Mouse (Mus musculus) neural tube, embryonic 13.5 days (tissue): ENCODE results near the gene Nrxn3. TPM values are rescaled to one million over a fixed set of nuclear protein-coding genes. Genes with fewer than 3 reads are reported as not detected.

Source experiments
- ATAC-seq: fragments of 200-750 bp; cut with Nextera tagmentation; 2 replicates; pipeline ENCODE4 v1.8.0; 2017; ENCODE audit warnings: low read depth, mild to moderate bottlenecking, moderate TSS enrichment, moderate library complexity
- H3K27ac ChIP-seq: fragments of 300-500 bp; sonication (generic); replicated peaks from 2 replicates; pipeline ENCODE4 v1.5.1; 2015; ENCODE audit warnings: moderate library complexity, mild to moderate bottlenecking, inconsistent platforms
- H3K27me3 ChIP-seq: fragments of 300-500 bp; sonication (generic); 2 replicates; pipeline ENCODE4 v1.6.1; 2015; ENCODE audit warnings: mild to moderate bottlenecking, inconsistent platforms
- H3K36me3 ChIP-seq: fragments of 300-500 bp; sonication (generic); 2 replicates; pipeline ENCODE4 v1.6.1; 2015; ENCODE audit warnings: mild to moderate bottlenecking, inconsistent platforms
- H3K4me1 ChIP-seq: fragments of 300-500 bp; sonication (generic); replicated peaks from 2 replicates; pipeline ENCODE4 v1.6.1; 2015; ENCODE audit warnings: inconsistent platforms
- H3K4me2 ChIP-seq: fragments of 300-500 bp; sonication (generic); 2 replicates; pipeline ENCODE4 v1.6.1; 2015; ENCODE audit warnings: inconsistent platforms, mild to moderate bottlenecking, moderate library complexity
- H3K4me3 ChIP-seq: fragments of 300-500 bp; sonication (generic); 2 replicates; pipeline ENCODE4 v1.5.1; 2015; ENCODE audit warnings: mild to moderate bottlenecking, inconsistent platforms
- H3K9ac ChIP-seq: fragments of 300-500 bp; sonication (generic); 2 replicates; pipeline ENCODE4 v1.6.1; 2015; ENCODE audit warnings: moderate library complexity, mild to moderate bottlenecking, inconsistent platforms
- H3K9me3 ChIP-seq: fragments of 300-500 bp; sonication (generic); 2 replicates; pipeline ENCODE4 v1.6.1; 2016; ENCODE audit warnings: inconsistent platforms
- WGBS: fragments of 180-500 bp; shearing (Covaris S2); methylation state at CpG from one replicate; pipeline ENCODE4 v1.1.7; 2015; 5-methylcytosine and 5-hydroxymethylcytosine counted together
- polyA plus RNA-seq: library from polyadenylated mRNA; unstranded; fragments of >200 nt; fragmentation: Nextera tagmentation; extraction: Ambion mirVana; gene quantifications from 2 replicates; pipeline ENCODE4 v1.2.1, GENCODE M21; 2015

The Nrxn3 gene
- polyA plus RNA-seq, 1 experiment from 2014 or later: 69.7 TPM

GRCm38 (mm10) chr12:89093806-89094479 is 371.3 kb downstream of the Nrxn3 start:
- Histone ChIP-seq H3K4me1 (no peaks in the 10 kb centered on the region), H3K9me3 (no peaks in the 10 kb centered on the region), H3K27me3 (no peaks in the 10 kb centered on the region), H3K4me2 (no peak overlapping the region), H3K4me3 (no peak overlapping the region), H3K27ac (no peak overlapping the region), H3K9ac (no peak overlapping the region), H3K36me3 (no peaks in the 10 kb centered on the region)
- ATAC-seq: no peak
- WGBS: 89% methylated on average over 8 of the region's 8 CpGs

DNA sequence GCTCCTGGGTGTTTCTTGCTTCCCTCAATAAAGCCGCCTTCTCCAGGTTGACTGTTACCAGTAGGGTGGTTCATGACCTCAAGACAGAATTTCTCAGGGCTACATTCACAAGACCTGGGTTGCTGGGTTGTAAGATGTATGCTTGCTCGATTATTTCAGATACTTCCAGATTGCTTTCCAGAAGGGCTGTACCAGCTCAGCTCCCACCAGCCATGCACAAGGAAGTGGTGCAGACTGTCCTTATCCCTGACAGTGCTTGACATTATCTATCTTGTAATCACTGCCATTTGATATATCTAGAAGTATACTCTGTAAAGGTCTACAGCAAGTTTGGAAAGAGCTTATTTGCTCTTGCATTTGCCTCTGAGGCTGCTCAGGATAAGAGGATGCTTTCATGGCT is 374.9 kb downstream of the Nrxn3 start:
- WGBS: 90% methylated on average over 2 of the region's 2 CpGs
- no peak overlapping the region for H3K27ac ChIP-seq

GRCm38 (mm10) chr12:89106029-89106733 is 383.5 kb downstream of the Nrxn3 start:
- 13% methylated on average over 9 of the region's 9 CpGs for WGBS
- no peaks in the 10 kb centered on the region for H3K27me3 ChIP-seq
- 0 out of 2 replicates have a peak overlapping the region, but pooled peaks have one; percentile 18 for H3K9ac ChIP-seq
- ATAC-seq: peak; percentile 94
- H3K27ac ChIP-seq: peak overlapping the region; percentile 59
- no peaks in the 10 kb centered on the region for H3K36me3 ChIP-seq
- H3K4me2 ChIP-seq: peak overlapping the region; percentile 44
- H3K4me3 ChIP-seq: no peak overlapping the region
- peaks cover 20% of the 10 kb centered on the region; the same call in 1 of the 2 replicates for H3K4me1 ChIP-seq
- no peaks in the 10 kb centered on the region for H3K9me3 ChIP-seq

More for the DNA sequence above, 374.9 kb downstream of the Nrxn3 start:
- Histone ChIP-seq H3K4me2 (no peak overlapping the region), H3K4me3 (no peak overlapping the region), H3K4me1 (no peaks in the 10 kb centered on the region), H3K36me3 (no peaks in the 10 kb centered on the region), H3K27me3 (no peaks in the 10 kb centered on the region), H3K9me3 (no peaks in the 10 kb centered on the region), H3K9ac (no peak overlapping the region)
- no peak for ATAC-seq

GRCm38 (mm10) chr12:89106881-89107584 is 384.4 kb downstream of the Nrxn3 start:
- H3K27ac ChIP-seq: no peak overlapping the region
- no peak for ATAC-seq
- no peaks in the 10 kb centered on the region for H3K9me3 ChIP-seq
- peaks cover 20% of the 10 kb centered on the region; the same call in 1 of the 2 replicates for H3K4me1 ChIP-seq
- no peaks in the 10 kb centered on the region for H3K27me3 ChIP-seq
- WGBS: 67% methylated on average over 6 of the region's 6 CpGs
- no peak overlapping the region for H3K4me3 ChIP-seq
- no peak overlapping the region for H3K9ac ChIP-seq
- no peak overlapping the region for H3K4me2 ChIP-seq
- no peaks in the 10 kb centered on the region for H3K36me3 ChIP-seq

DNA sequence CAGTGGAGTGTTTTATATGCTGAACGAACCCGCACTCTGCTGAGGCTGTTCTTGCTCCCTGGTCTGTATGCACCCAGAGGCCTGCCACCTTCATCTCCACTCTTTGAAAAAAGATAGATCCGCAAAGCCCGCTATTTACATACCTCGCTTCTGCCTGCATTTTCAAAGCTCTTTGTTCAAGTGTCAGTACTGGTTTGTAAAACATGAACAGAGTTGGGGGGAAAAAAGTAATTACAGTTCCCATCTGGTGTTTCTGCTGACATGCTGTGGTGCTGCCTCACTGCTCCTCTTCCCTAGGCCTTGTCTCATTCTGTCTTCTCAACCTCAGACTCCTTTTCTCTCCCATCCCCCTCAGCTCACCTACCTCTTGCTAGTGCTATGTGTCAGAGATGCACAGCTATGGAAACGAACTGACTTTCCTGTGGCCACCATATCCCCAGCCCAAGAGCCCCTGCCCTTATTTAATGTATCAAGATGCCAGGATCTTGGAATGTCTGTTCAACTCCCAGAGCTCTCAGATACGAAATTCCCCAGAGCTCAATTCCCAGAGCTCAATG is 387.2 kb downstream of the Nrxn3 start:
- Histone ChIP-seq H3K4me1 (peaks cover 20% of the 10 kb centered on the region; the same call in 1 of the 2 replicates), H3K27me3 (no peaks in the 10 kb centered on the region), H3K4me3 (no peak overlapping the region), H3K9ac (no peak overlapping the region), H3K9me3 (no peaks in the 10 kb centered on the region), H3K4me2 (no peak overlapping the region), H3K27ac (peak overlapping the region; percentile 82), H3K36me3 (no peaks in the 10 kb centered on the region)
- ATAC-seq: 0 out of 2 replicates have a peak, but pooled peaks have one; percentile 33
- WGBS: 60% methylated on average over 7 of the region's 7 CpGs

DNA sequence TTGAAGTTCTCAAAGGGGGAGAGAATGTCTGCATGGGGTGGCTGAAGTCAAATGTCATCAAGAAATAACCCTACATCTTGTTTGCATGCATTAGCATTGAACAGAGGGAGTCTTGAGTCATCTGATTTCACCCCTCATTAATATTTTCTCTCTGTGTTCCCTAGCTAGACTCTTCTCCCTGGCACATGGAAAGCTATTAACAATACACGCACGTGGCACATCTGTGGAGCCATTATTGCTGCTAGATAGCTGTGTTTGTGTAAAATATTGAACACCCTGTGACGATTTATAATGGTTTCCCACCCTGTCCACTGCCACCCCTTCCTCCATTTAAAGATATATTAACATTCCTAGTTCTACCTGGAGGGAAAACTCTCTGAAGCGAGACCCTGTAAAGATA is 405.9 kb downstream of the Nrxn3 start:
- no peaks in the 10 kb centered on the region for H3K9me3 ChIP-seq
- no peaks in the 10 kb centered on the region for H3K27me3 ChIP-seq
- no peak overlapping the region for H3K4me2 ChIP-seq
- H3K27ac ChIP-seq: peak overlapping the region; percentile 81
- H3K36me3 ChIP-seq: no peaks in the 10 kb centered on the region
- peaks cover 22% of the 10 kb centered on the region for H3K4me1 ChIP-seq
- no peak overlapping the region for H3K4me3 ChIP-seq
- peak; percentile 54; the same call in 1 of the 2 replicates for ATAC-seq
- H3K9ac ChIP-seq: no peak overlapping the region
- 40% methylated on average over 4 of the region's 4 CpGs for WGBS

- no peak overlapping the region for H3K4me3 ChIP-seq
- no peaks in the 10 kb centered on the region for H3K36me3 ChIP-seq
- H3K27me3 ChIP-seq: no peaks in the 10 kb centered on the region
- ATAC-seq: peak; percentile 80
- no peak overlapping the region for H3K9ac ChIP-seq
- H3K27ac ChIP-seq: peak overlapping the region; percentile 81
- H3K4me1 ChIP-seq: peaks cover 22% of the 10 kb centered on the region
- no peak overlapping the region for H3K4me2 ChIP-seq
- 61% methylated on average over 9 of the region's 9 CpGs for WGBS
- no peaks in the 10 kb centered on the region for H3K9me3 ChIP-seq
Observed at GRCm38 (mm10) chr12:89129139-89129907, 406.6 kb downstream of the Nrxn3 start.

GRCm38 (mm10) chr12:89134333-89134732 is 411.7 kb downstream of the Nrxn3 start:
- H3K4me1 ChIP-seq: peaks cover 9% of the 10 kb centered on the region
- H3K4me2 ChIP-seq: no peak overlapping the region
- H3K9me3 ChIP-seq: no peaks in the 10 kb centered on the region
- no peak overlapping the region for H3K9ac ChIP-seq
- no peaks in the 10 kb centered on the region for H3K27me3 ChIP-seq
- H3K27ac ChIP-seq: no peak overlapping the region
- 68% methylated on average over 2 of the region's 2 CpGs for WGBS
- no peak for ATAC-seq
- H3K4me3 ChIP-seq: no peak overlapping the region
- no peaks in the 10 kb centered on the region for H3K36me3 ChIP-seq

DNA sequence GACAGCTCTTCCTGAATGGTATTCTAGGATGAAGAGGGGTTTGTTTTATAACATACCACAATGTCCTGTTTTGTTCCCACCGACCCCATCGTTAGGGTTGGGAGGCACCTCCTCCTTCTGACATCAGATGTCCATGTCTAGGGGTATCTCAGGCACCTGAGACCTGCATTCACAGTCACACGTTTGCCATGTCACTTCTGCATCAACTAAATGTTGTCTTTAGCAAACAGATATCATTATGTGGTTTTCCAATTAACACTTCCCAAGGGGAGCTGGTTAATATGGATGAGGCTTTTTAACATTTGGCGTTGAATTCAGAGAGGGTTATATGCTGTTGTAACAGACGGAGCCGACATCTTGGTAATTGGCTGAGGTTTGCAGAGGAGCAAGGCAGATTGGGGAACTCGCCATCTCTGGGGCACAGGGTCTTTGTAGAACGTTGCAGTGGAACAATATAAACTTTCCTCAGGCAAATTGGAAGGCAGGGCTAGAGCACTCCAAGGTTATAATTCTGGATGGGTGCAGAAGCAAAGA is 412.2 kb downstream of the Nrxn3 start:
- Histone ChIP-seq H3K27ac (no peak overlapping the region), H3K4me3 (no peak overlapping the region), H3K9ac (no peak overlapping the region), H3K4me2 (no peak overlapping the region), H3K27me3 (no peaks in the 10 kb centered on the region), H3K9me3 (no peaks in the 10 kb centered on the region), H3K36me3 (no peaks in the 10 kb centered on the region), H3K4me1 (peaks cover 4% of the 10 kb centered on the region)
- no peak for ATAC-seq
- 47% methylated on average over 8 of the region's 8 CpGs for WGBS

DNA sequence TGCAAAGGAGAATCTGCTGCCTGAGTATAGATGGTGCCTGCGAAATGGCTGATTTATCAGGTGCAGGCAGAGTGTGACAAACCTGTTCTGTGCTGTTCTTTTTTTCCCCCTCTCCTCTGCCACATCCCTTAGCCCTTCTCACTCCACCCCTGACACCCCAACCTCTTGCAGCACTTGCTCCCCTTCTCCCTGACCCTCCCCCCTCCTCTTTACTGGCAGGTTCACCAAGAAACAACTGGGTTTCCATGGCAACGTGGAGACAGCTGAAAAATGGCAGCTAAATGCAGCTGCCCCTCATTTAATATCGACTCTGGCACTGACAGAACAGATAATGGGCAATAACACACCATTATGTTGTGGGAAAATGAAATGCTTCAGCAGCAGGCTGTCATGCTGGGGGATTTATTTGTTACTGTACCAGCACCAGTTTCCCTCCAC is 426.3 kb downstream of the Nrxn3 start:
- Histone ChIP-seq H3K4me1 (peaks cover 23% of the 10 kb centered on the region), H3K36me3 (no peaks in the 10 kb centered on the region), H3K9me3 (no peaks in the 10 kb centered on the region), H3K4me2 (peak overlapping the region; percentile 39), H3K27ac (peak overlapping the region; percentile 85), H3K4me3 (no peak overlapping the region), H3K9ac (peak overlapping the region; percentile 49), H3K27me3 (no peaks in the 10 kb centered on the region)
- peak; percentile 89 for ATAC-seq
- 19% methylated on average over 3 of the region's 3 CpGs for WGBS

- Histone ChIP-seq H3K4me2 (peak overlapping the region; percentile 39; the same call in 1 of the 2 replicates), H3K27ac (peak overlapping the region; percentile 85), H3K9me3 (no peaks in the 10 kb centered on the region), H3K27me3 (no peaks in the 10 kb centered on the region), H3K9ac (no peak overlapping the region; the same call in 1 of the 2 replicates), H3K4me1 (peaks cover 23% of the 10 kb centered on the region), H3K4me3 (no peak overlapping the region), H3K36me3 (no peaks in the 10 kb centered on the region)
- 22% methylated on average over 2 of the region's 2 CpGs for WGBS
- peak; percentile 52; the same call in 1 of the 2 replicates for ATAC-seq
Observed at GRCm38 (mm10) chr12:89149455-89149854, 426.8 kb downstream of the Nrxn3 start.
